In the genomic region with DNA sequence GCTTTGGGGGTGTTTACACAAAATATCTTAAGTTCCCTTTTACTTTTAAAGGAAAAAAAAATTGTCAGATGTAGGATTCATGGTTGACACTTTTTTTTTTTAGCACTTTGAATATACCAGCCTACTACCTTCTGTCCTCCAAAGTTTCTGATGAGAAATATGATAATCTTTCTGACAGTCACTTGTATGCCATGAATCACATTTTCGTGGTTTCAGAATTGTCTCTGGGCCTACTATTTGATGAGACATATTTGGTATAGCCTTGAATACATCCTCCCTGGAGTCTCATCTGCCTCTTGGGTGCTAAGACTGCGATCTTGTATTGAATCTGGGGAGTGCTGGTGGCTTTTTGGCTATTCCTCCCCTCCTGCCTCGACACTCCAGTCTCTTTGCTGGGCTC, we compare ENCODE assay signal across 21 mouse cellular contexts.
"Had no signal": no experiment of that assay in that cellular context is flagged by ENCODE, and none has a peak within 500 bp of the region (broad histone marks: within the 10 kb centered on the region; RNA-seq: fewer than 3 reads in every experiment).

No protein-coding gene starts in this region.

- ATAC-seq: intestine, embryonic 15.5 days; midbrain, embryonic 13.5 days; midbrain, embryonic 16.5 days had no signal

- H3K4me1 ChIP-seq: neural tube, embryonic 13.5 days had no signal

- H3K4me3 ChIP-seq: intestine, embryonic 15.5 days; limb, embryonic 13.5 days; lung, embryonic 15.5 days; megakaryocyte, embryonic 14.5 days; midbrain, embryonic 10.5 days; midbrain, embryonic 13.5 days; myocyte; neural tube, embryonic 13.5 days; stomach, embryonic 15.5 days had no signal

- H3K27me3 ChIP-seq: intestine, embryonic 15.5 days; limb, embryonic 13.5 days; lung, embryonic 15.5 days; megakaryocyte, embryonic 14.5 days; midbrain, embryonic 13.5 days; neural tube, embryonic 13.5 days; stomach, embryonic 15.5 days had no signal

- H3K4me2 ChIP-seq: intestine, embryonic 15.5 days; limb, embryonic 13.5 days; lung, embryonic 15.5 days; midbrain, embryonic 13.5 days; neural tube, embryonic 13.5 days; stomach, embryonic 15.5 days had no signal

- H3K27ac ChIP-seq: intestine, embryonic 15.5 days; limb, embryonic 13.5 days; lung, embryonic 15.5 days; midbrain, embryonic 10.5 days; midbrain, embryonic 13.5 days; neural tube, embryonic 13.5 days; stomach, embryonic 15.5 days had no signal

- DNase-seq: kidney, adult 11 months; kidney, adult 8-10 months; kidney, postnatal 14 days; kidney, postnatal 4 days; lung, adult 18-20 months; lung, postnatal 10 days; lung, postnatal 36 days; retina, postnatal 1 day; right cerebral cortex, postnatal 25 days; spleen, adult 18-20 months; thymus, postnatal 25 days had no signal

- H3K36me3 ChIP-seq: intestine, embryonic 15.5 days; limb, embryonic 13.5 days; lung, embryonic 15.5 days; midbrain, embryonic 10.5 days; midbrain, embryonic 13.5 days; neural tube, embryonic 13.5 days; stomach, embryonic 15.5 days had no signal

- H3K9me3 ChIP-seq: intestine, embryonic 15.5 days; limb, embryonic 13.5 days; lung, embryonic 15.5 days; megakaryocyte, embryonic 14.5 days; midbrain, embryonic 10.5 days; midbrain, embryonic 13.5 days; neural tube, embryonic 13.5 days; stomach, embryonic 15.5 days had no signal

- H3K9ac ChIP-seq: intestine, embryonic 15.5 days; limb, embryonic 13.5 days; lung, embryonic 15.5 days; midbrain, embryonic 13.5 days; neural tube, embryonic 13.5 days; stomach, embryonic 15.5 days had no signal
